Mouse (Mus musculus) right cerebral cortex, postnatal 36 days (tissue): ENCODE data around the gene Cirbp.

Source experiments
- DNase-seq, 2 experiments: peaks; one replicate each; pipeline ENCODE4 v3.0.0; 2022; ENCODE audit warnings: low spot score in 2 of 2, mixed read lengths in 1 of 2

Cirbp gene

GRCm38 (mm10) chr10:80177441-80178279 lies 11.9 kb downstream of the Cirbp start:
- DNase-seq, result no peak

- DNase-seq, result no peak
Measured at GRCm38 (mm10) chr10:80179068-80180051, 13.6 kb downstream of the Cirbp start, which contains the start of gene Efna2. Efna2 (plus strand) TSS chr10:80179482.

DNA sequence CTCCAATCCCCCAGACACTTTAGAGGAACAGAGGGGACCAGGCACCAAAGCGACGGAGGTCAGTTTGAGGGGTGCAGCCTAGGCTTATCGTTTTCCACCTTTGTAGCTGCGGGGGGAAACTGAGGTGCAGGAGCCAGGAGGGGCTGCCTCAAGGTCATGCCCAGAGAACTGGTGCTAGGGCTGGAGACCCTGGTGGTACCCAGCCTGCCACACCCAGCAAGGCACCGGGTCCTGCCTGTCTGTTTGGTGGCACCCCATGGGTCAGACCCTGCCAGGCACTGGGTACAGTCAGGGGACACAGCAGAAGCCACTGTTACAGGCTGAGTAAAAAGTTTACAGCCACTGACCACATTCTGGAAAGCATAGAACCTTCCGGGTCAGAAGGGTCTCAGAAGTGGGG lies 14.5 kb downstream of the Cirbp start:
- DNase-seq, result no peak

DNA sequence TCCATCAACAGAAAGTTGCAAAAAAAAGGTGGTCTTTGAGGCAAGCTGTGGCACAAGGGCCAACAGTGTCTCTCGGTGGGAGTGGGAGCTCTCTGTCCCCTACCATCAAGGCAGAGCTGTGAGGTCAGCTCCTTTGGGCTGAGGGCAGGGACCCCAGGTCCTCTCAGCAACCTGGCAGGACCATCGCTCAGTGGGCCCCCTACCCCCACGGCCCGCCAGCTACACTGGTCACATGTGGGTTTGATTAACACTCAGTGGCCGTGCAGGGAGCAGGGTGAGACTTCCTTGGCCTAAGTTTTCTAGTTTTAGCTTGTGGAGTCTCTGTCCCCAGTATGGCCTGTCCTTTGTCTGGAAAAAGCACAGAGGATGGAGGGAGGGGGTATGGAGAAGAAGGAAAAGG lies 15.0 kb downstream of the Cirbp start:
- DNase-seq, result no peak

GRCm38 (mm10) chr10:80182547-80182946 lies 16.8 kb downstream of the Cirbp start:
- DNase-seq, result no peak

GRCm38 (mm10) chr10:80186649-80187048 lies 20.9 kb downstream of the Cirbp start:
- DNase-seq, result no peak

GRCm38 (mm10) chr10:80187739-80188138 lies 22.0 kb downstream of the Cirbp start:
- no peak for DNase-seq

GRCm38 (mm10) chr10:80188453-80189024 lies 22.8 kb downstream of the Cirbp start:
- no peak for DNase-seq

GRCm38 (mm10) chr10:80189999-80190398 lies 24.2 kb downstream of the Cirbp start:
- DNase-seq, result no peak

DNA sequence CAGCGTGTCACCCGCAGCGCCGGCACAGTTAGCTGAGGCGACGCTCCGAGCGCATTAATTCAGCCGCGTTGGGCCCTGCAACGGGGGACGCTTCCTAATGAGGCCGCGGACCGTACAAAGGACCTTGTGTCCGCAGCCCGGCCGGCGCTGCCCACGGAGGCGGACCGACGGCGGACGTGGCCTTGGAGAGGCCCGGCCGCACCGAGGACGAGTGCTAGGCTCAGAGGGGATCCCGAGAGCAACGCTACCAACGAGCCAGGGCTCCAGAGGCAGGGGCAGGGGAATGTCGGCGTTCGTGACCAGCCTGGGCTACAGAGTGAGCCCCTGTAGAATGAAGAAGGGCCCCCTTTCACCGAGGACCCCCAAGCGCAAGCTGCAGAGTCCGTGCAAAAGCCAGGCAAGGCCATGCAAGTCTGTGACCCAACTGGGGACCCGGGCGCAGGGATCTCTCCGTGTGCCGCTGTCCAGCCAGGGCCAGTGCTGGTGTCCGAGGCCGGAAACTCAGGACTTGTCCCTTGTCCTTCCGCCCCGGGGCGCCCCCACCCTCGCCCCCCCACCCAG lies 24.8 kb downstream of the Cirbp start:
- DNase-seq, result no peak

DNA sequence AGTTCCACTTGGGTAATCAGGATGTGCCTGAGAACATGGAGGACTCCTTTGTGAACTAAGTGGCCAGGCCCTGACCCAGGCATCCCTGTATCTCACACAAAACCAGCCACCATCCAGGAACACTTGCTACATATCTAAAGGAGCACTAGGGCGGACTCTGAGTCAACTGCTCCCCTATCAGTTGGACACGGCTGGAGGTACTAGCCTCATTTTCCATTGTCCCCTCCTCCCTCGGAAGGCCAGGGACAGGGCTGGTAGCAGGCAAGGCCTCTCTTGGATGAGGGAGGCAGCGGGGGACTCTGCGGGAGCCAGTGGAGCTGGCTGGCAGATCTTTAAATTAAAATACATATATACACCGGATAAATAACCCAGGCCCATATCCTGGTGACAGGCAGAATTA lies 28.2 kb downstream of the Cirbp start:
- DNase-seq, result no peak

DNA sequence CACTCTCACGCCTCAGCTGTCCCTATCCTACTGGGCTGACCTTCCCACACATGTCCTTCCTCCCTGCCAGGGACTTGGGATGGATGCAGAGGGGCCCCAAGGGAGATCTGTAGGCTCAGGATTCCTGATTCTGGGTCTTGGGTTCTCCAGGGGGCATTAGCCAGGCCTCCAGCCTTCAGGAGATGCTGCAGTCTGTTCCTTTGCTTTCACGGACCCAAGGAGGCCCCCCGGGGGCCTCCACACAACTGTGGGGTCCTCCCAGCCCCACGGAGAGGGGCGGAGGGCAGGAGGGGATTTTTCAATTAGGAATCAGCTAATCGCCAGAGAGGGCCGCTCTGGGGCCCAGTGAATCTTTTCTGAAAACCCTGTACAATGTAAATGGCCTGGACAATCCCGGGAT lies 28.7 kb downstream of the Cirbp start:
- DNase-seq, result no peak

DNA sequence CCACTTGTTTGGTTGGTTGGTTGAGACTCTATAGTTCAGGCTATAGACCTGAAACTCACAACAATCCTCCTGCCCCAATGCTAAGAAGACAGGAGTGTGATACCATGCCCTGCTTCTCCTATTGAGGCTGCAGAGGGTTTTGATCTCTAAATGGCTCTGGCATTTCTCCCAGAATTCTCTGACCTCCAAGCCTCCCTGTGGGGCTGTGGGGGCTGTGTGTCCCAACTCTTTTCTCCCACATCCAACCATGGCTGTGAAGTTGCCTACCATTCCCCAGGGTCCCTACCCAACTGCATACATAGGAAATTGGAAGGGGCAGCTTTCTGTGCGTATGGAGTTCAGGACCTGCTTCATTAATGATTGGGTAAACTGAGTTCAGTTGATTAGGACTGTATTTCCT lies 30.4 kb downstream of the Cirbp start:
- no peak for DNase-seq

- no peak for DNase-seq
Measured at GRCm38 (mm10) chr10:80196778-80197581, 31.2 kb downstream of the Cirbp start.

DNA sequence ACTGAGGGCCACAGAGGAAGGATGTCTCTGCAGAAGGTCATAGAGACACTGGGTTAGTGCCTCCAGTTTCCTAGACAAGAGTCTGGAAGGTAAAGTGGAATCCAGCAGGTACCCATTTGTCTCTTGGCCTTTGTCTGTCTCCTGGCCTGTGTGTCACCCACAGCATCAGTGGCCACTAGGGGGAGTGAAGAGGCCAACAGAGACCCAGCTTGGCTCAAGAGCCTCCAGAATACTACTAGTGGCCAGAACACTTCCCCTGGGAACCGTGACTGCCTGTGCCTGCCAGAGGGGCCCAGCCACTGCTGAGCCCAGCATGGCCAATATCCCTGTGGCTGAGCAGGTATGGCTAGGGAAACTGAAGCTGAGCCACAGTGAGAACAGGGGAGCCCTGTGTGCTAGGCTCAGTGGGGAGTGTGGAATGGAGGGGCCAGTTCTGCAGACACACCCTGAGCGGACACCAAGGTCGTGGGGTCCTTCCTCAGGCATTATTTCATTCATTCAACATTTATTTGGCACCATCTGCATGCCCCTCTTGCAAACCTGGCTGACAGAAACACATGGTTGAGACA lies 33.7 kb downstream of the Cirbp start:
- DNase-seq, result peak; percentile 58 to 63

DNA sequence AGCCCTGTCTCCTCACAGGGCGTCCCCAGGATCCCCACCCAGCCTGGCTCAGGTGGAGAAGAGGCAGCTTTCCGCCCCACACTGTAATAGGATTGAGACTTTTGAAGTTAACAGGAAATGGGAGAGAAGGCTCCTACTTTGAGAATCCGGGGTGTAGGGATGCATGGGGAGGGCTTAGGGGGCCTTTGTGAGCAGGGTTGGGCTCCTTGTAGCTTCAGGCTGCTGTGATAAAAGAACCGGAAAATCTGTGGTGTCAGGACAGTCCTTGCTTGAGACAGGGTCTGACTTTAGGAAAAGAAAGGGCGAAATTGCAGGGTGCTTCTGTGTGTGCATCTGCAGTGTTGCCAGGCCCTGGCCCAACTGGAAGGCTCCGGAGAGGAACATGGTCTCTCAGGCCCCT lies 34.7 kb downstream of the Cirbp start:
- DNase-seq, result no peak

DNA sequence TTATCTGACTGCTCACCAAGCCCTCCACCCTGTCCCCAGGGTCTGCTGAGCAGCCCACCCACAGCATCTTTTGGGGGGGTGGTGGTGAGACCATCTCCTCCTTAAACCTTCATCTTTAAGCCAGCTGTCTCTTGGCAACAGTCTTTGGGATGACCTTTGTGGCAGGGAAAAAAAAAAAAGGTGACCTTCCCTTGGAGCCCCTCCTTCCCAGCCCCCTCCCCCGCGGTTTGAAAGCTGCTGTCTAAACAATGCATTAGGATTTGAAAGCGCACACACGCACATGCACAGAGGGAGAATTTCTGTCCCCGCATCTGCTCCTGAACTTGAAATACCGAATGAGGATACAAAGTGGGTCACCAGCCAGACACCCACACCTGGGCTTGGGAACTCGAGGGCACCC lies 38.3 kb downstream of the Cirbp start:
- no peak for DNase-seq

GRCm38 (mm10) chr10:80207201-80207600 lies 41.4 kb downstream of the Cirbp start:
- no peak for DNase-seq

DNA sequence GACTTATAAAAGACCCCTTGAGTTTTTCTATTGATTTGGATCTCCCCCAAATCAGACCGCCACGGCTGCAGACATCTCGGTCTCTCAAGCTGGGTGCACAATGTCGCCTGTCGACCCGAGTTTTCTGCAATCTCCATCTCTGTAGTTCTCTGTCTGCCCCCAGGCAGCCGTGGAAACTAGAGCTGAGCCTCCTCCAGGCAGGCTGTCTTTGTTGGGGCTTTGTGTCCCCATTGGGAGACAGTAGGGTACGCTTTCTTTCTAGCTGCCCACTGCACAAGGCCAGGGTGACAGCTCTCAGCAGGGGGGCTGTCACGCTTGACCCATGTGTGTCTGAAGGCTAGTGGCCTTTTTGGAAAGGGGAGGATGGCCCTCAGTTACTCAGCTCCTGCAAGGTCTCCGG lies 41.9 kb downstream of the Cirbp start:
- no peak for DNase-seq

- DNase-seq, result no peak
Measured at GRCm38 (mm10) chr10:80208248-80208647, 42.5 kb downstream of the Cirbp start.
